Mouse (Mus musculus) CD8-positive naive resting alpha-beta T cell, adult 2 months (primary cell): ENCODE measurements around the gene Lrrfip1.

Experiments used
- DNase-seq, 2 experiments: peaks; one replicate each; pipeline ENCODE4 v3.0.0; 2022; ENCODE audit warnings: low read depth in 2 of 2, low spot score in 2 of 2

Gene Lrrfip1

DNA sequence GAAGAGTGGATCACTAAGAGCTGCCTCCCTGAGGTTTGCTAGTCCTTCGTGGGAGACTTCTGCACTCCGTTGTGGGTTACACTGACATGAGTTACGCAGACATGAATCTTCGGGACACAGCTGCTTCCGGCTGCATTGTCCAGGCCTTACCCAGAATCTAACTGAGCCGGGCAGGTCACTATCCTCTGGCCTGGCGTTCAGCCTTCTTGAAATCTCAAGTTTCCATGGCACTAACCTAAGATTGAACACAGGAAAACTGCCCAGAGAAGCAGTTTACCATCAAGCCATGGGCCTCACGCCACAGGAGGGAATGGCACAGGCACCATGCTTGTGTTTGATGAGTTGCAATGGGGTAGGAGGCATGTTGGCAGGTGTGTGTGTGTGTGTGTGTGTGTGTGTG is 85.8 kb downstream of the Lrrfip1 start:
- no peak for DNase-seq

GRCm38 (mm10) chr1:91085009-91085408 is 86.5 kb downstream of the Lrrfip1 start:
- DNase-seq, result no peak

DNA sequence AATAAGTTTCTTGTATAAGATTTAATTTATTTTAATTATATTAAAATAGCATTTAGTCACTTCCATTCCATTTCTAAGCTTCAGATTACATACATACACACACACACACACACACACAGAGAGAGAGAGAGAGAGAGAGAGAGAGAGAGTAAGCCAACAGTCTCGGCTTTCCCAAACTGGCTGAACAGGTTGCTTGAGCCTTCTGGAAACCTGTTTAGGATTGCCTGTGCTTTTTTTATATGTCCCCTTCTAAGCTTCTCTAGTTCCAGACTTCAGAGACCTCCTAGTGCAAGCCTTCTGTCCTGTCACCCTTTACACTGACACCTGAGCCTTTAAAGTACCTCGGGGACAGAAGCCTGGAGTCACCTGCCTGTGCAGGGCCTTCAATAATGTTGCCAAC is 87.1 kb downstream of the Lrrfip1 start:
- DNase-seq, result no peak

GRCm38 (mm10) chr1:91086325-91086724 is 87.8 kb downstream of the Lrrfip1 start:
- DNase-seq, result no peak

GRCm38 (mm10) chr1:91086748-91087147 is 88.2 kb downstream of the Lrrfip1 start:
- DNase-seq, result no peak

GRCm38 (mm10) chr1:91088027-91088426 is 89.5 kb downstream of the Lrrfip1 start:
- DNase-seq, result no peak

GRCm38 (mm10) chr1:91088941-91089340 is 90.4 kb downstream of the Lrrfip1 start:
- DNase-seq, result no peak

DNA sequence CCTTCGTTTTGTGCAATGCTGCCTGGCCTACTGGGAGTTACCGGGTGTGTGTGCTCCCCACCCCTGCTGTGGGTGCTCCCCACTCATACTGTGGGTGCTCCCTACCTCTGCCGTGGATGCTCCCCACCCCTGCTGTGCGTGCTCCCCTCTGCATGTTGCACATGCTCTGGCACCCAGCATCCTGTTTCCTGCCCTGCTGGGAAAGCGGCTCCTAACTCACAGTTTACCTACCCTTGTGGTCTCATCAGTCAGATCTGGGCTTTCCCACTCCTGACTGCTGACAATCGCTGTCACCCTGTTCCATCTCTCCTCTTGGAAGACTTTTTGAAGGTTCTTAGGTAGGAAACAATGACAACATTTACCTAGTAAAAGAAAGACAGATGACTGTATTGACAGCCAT is 91.9 kb downstream of the Lrrfip1 start:
- no peak for DNase-seq

- no peak for DNase-seq
These were observed 93.9 kb downstream of the Lrrfip1 start for GRCm38 (mm10) chr1:91092451-91092850.

GRCm38 (mm10) chr1:91093296-91093695 is 94.8 kb downstream of the Lrrfip1 start:
- DNase-seq, result peak in 1 of 2 experiments; percentile 19

- no peak for DNase-seq
These were observed 95.5 kb downstream of the Lrrfip1 start for GRCm38 (mm10) chr1:91094001-91094400.

GRCm38 (mm10) chr1:91095258-91095657 is 96.7 kb downstream of the Lrrfip1 start:
- peak; percentile 32 to 41 for DNase-seq

DNA sequence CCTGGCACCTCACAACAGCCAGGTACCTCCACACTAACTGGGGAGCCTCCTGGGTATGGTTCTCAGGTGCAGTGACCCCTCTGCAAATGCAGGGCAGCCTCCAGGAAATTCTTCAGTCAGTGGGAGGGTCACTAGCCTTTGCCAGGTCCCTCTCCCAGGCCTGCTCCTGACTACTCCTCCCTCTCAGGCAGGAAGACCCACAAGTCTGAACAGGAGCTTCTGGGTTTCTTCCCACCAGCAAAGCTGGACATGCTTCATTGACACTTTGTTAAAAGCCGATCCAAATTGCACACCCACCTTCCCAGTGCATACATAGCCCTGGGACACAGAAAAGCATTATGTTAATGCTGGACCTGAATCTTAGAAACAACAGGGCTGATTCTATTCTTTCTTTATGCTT is 97.3 kb downstream of the Lrrfip1 start:
- DNase-seq, result no peak

- DNase-seq, result peak in 1 of 2 experiments; percentile 43
These were observed 98.0 kb downstream of the Lrrfip1 start for GRCm38 (mm10) chr1:91096490-91096889.

DNA sequence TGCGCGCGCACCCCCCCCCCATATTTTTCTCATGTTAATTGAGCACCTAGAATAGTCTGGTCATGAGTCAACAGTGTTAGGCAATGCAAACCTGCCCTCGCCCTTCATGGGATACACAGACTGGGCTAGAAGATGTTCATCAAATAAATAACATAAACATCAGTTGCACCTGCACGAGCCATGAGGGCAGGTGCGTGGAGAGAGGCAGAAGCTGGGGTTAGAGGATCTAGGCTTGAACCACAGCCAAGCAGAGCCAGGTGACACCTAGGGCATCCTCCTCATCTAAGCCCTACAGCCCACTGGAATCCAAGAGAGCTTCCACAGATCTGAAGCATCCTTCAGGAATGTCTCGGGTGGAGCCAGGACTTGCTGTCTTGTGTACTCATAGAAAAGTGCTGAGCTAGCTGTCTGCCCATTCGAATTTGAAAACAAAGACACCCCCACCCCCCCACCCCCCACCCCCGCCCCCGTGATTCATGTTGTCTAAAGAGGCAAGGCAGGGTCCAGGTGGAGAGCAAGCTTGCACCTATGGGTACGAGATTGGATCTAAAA is 98.8 kb downstream of the Lrrfip1 start:
- DNase-seq, result no peak

- peak; percentile 84 to 88 for DNase-seq
These were observed 100.3 kb downstream of the Lrrfip1 start for GRCm38 (mm10) chr1:91098887-91099286.

DNA sequence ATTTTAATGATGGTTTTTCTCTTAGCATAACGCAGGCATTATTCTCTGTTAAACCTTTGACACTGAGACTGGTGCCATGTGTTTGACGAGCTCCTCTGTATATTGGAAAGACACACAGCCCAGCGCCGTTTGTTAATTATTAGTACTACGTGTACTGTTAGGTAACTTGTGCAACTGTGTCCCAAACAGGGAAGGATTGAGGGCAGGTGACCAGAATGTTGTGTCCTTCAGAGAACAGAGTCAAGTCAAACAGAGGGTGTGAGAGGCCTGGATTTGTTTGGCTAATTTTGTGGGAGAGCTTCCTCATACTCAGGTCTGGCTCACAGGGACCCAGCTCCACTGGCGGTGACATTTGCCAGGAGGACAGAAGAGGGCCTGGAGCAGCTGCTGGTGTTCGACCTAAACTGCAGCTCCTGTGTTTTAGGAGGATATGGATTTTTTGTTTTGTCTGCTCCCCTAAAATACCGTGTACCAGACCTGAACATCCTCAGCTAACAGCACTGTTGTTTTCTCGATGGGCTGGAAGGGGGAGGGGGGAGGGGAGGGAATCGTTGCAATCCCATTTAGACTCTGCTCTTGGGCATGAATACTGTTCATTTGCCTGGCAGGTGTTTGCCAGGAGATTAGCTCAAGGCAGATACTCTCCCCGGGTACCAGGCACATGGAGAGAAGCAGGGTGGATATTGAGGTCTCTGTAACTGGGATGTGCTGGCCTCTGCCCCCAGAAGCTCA is 103.3 kb downstream of the Lrrfip1 start:
- no peak for DNase-seq

GRCm38 (mm10) chr1:91103366-91103983 is 104.9 kb downstream of the Lrrfip1 start:
- no peak for DNase-seq

DNA sequence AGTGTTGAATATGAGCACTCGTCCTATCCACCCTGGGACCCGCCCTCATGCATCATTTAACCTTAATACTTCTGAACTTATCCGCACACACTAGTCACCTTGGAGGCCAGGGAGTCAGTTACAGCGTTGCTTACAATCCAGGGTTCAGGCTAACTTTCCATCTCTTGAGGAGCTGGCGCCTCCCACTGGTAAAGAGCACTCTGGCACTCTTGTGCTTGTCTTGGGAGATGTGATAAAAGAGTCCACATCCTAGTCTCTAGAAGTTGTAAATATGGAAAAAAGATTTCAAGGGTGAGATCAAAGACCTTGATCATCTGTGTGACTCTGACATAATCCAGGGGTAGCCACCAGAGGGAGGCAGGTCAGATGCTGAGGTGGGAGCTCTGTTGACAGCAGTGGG is 109.0 kb downstream of the Lrrfip1 start:
- DNase-seq, result no peak

DNA sequence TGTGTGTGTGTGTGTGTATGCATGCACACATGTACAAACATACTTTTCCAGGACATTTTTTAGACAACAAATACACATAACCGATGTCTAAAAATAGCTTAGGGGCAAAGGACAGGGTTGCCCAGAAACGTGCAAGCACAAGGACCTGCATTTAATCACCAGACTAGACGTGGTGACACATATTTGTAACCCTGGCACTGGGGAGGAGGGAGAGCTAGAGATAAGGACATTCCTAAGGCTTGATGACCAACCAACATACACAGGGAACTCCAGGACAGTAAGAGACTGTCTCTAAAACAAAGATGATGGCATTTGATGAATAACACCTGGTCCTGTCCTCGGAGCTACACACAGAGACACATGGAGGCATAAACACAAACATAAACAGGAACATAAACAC is 110.8 kb downstream of the Lrrfip1 start:
- no peak for DNase-seq

- no peak for DNase-seq
These were observed 113.6 kb downstream of the Lrrfip1 start for GRCm38 (mm10) chr1:91112171-91112570.

- DNase-seq, result no peak
These were observed 114.1 kb downstream of the Lrrfip1 start for GRCm38 (mm10) chr1:91112606-91113005.

GRCm38 (mm10) chr1:91122121-91122520 is 123.6 kb downstream of the Lrrfip1 start:
- no peak for DNase-seq
